Mouse (Mus musculus): Measurements from ENCODE around the gene Rrp9. TPM values are rescaled to one million over a fixed set of nuclear protein-coding genes. Genes with fewer than 3 reads are reported as not detected.
"Not testable (repeated sequence)": the region's sequence is repeated elsewhere in the genome, so short reads cannot be mapped to it uniquely, and the experiment has no call there.

Rrp9 gene
- polyA plus RNA-seq, 1 experiment from 2014 or later = 52.3 TPM

- peaks cover 9% of the 10 kb centered on the region; the same call in 1 of the 2 replicates for H3K27me3 ChIP-seq
- peaks cover 32% of the 10 kb centered on the region for H3K4me1 ChIP-seq
- peak overlapping the region; percentile 66 for H3K9ac ChIP-seq
- H3K4me2 ChIP-seq = peak overlapping the region; percentile 98
- ATAC-seq (ENCODE audit: low FRiP score) = no peak
- 84% methylated on average over 9 of the region's 9 CpGs for WGBS
- H3K36me3 ChIP-seq (replicated peaks) = peaks cover 30% of the 10 kb centered on the region
- H3K4me3 ChIP-seq (replicated peaks) = peak overlapping the region; percentile 73
- no peaks in the 10 kb centered on the region for H3K9me3 ChIP-seq
- no peak overlapping the region for H3K27ac ChIP-seq
Observed at GRCm38 (mm10) chr9:106478101-106478500, 2.3 kb downstream of the Rrp9 start.

GRCm38 (mm10) chr9:106480541-106480940 lies 4.8 kb downstream of the Rrp9 start:
- peaks cover 54% of the 10 kb centered on the region for H3K36me3 ChIP-seq (replicated peaks)
- H3K4me1 ChIP-seq = peaks cover 17% of the 10 kb centered on the region
- no peak for ATAC-seq (ENCODE audit: low FRiP score)
- no peaks in the 10 kb centered on the region for H3K27me3 ChIP-seq
- H3K27ac ChIP-seq = no peak overlapping the region
- WGBS = 94% methylated on average over 7 of the region's 7 CpGs
- no peak overlapping the region for H3K4me2 ChIP-seq
- no peak overlapping the region for H3K4me3 ChIP-seq (replicated peaks)
- no peak overlapping the region for H3K9ac ChIP-seq
- no peaks in the 10 kb centered on the region for H3K9me3 ChIP-seq

- Histone ChIP-seq H3K4me2 (no peak overlapping the region), H3K4me3 (replicated peaks) (no peak overlapping the region), H3K27ac (no peak overlapping the region), H3K36me3 (replicated peaks) (peaks cover 59% of the 10 kb centered on the region), H3K9ac (no peak overlapping the region), H3K9me3 (no peaks in the 10 kb centered on the region), H3K4me1 (peaks cover 16% of the 10 kb centered on the region), H3K27me3 (no peaks in the 10 kb centered on the region)
- WGBS = 94% methylated on average over 15 of the region's 15 CpGs
- no peak for ATAC-seq (ENCODE audit: low FRiP score)
Observed at GRCm38 (mm10) chr9:106481075-106481474, 5.3 kb downstream of the Rrp9 start.

- ATAC-seq (ENCODE audit: low FRiP score) = no peak
- Histone ChIP-seq H3K9me3 (no peaks in the 10 kb centered on the region), H3K9ac (no peak overlapping the region), H3K4me3 (replicated peaks) (no peak overlapping the region), H3K27ac (no peak overlapping the region), H3K4me1 (peaks cover 10% of the 10 kb centered on the region), H3K4me2 (no peak overlapping the region), H3K27me3 (no peaks in the 10 kb centered on the region), H3K36me3 (replicated peaks) (peaks cover 61% of the 10 kb centered on the region)
- 94% methylated on average over 13 of the region's 13 CpGs for WGBS
Observed at GRCm38 (mm10) chr9:106481676-106482075, 5.9 kb downstream of the Rrp9 start.

- Histone ChIP-seq H3K9ac (no peak overlapping the region), H3K9me3 (no peaks in the 10 kb centered on the region), H3K4me1 (peaks cover 7% of the 10 kb centered on the region), H3K27ac (no peak overlapping the region), H3K36me3 (replicated peaks) (peaks cover 61% of the 10 kb centered on the region), H3K27me3 (no peaks in the 10 kb centered on the region), H3K4me2 (no peak overlapping the region), H3K4me3 (replicated peaks) (no peak overlapping the region)
- no peak for ATAC-seq (ENCODE audit: low FRiP score)
- WGBS = 91% methylated on average over 17 of the region's 17 CpGs
Observed at GRCm38 (mm10) chr9:106482578-106483115, 6.9 kb downstream of the Rrp9 start.

GRCm38 (mm10) chr9:106483136-106483535 lies 7.4 kb downstream of the Rrp9 start:
- 96% methylated on average over 10 of the region's 10 CpGs for WGBS
- peaks cover 61% of the 10 kb centered on the region for H3K36me3 ChIP-seq (replicated peaks)

GRCm38 (mm10) chr9:106483606-106484005 lies 7.8 kb downstream of the Rrp9 start:
- Histone ChIP-seq H3K27ac (no peak overlapping the region), H3K4me2 (no peak overlapping the region), H3K4me3 (replicated peaks) (no peak overlapping the region), H3K27me3 (no peaks in the 10 kb centered on the region), H3K9me3 (no peaks in the 10 kb centered on the region), H3K36me3 (replicated peaks) (peaks cover 61% of the 10 kb centered on the region), H3K4me1 (no peaks in the 10 kb centered on the region), H3K9ac (no peak overlapping the region)
- WGBS = 95% methylated on average over 17 of the region's 17 CpGs
- no peak for ATAC-seq (ENCODE audit: low FRiP score)

More at GRCm38 (mm10) chr9:106483136-106483535, 7.4 kb downstream of the Rrp9 start:
- Histone ChIP-seq H3K9me3 (no peaks in the 10 kb centered on the region), H3K4me1 (peaks cover 2% of the 10 kb centered on the region), H3K4me2 (no peak overlapping the region), H3K9ac (no peak overlapping the region), H3K27ac (no peak overlapping the region), H3K27me3 (no peaks in the 10 kb centered on the region), H3K4me3 (replicated peaks) (no peak overlapping the region)
- no peak for ATAC-seq (ENCODE audit: low FRiP score)

- Histone ChIP-seq H3K9ac (no peak overlapping the region), H3K27me3 (no peaks in the 10 kb centered on the region), H3K4me2 (no peak overlapping the region), H3K9me3 (no peaks in the 10 kb centered on the region), H3K27ac (no peak overlapping the region), H3K4me3 (replicated peaks) (no peak overlapping the region), H3K4me1 (no peaks in the 10 kb centered on the region), H3K36me3 (replicated peaks) (peaks cover 58% of the 10 kb centered on the region)
- 82% methylated on average over 10 of the region's 10 CpGs for WGBS
- ATAC-seq (ENCODE audit: low FRiP score) = no peak
Observed at GRCm38 (mm10) chr9:106485076-106485475, 9.3 kb downstream of the Rrp9 start.

- not testable (repeated sequence) for ATAC-seq (ENCODE audit: low FRiP score); H3K4me2 ChIP-seq; H3K27ac ChIP-seq; H3K4me3 ChIP-seq (replicated peaks); H3K9me3 ChIP-seq; H3K27me3 ChIP-seq; H3K4me1 ChIP-seq; H3K9ac ChIP-seq
- peaks cover 36% of the 10 kb centered on the region for H3K36me3 ChIP-seq (replicated peaks)
- WGBS = 96% methylated on average over 6 of the region's 6 CpGs
Observed at GRCm38 (mm10) chr9:106487602-106488001, 11.8 kb downstream of the Rrp9 start.

- WGBS = 92% methylated on average over 6 of the region's 6 CpGs
- Histone ChIP-seq H3K4me1 (no peaks in the 10 kb centered on the region), H3K9ac (no peak within 1 kb of the TSS), H3K4me3 (replicated peaks) (no peak within 1 kb of the TSS), H3K27ac (no peak within 1 kb of the TSS), H3K36me3 (replicated peaks) (no peaks in the 10 kb centered on the region), H3K4me2 (no peak within 1 kb of the TSS), H3K9me3 (no peaks in the 10 kb centered on the region), H3K27me3 (no peaks in the 10 kb centered on the region)
- ATAC-seq (ENCODE audit: low FRiP score) = no peak
Observed at GRCm38 (mm10) chr9:106499667-106500066, 23.9 kb downstream of the Rrp9 start, which contains the start of gene Iqcf1. Gene Iqcf1, plus strand, starts transcription at chr9:106499967.

- no peak overlapping the region for H3K4me2 ChIP-seq
- no peaks in the 10 kb centered on the region for H3K4me1 ChIP-seq
- no peaks in the 10 kb centered on the region for H3K27me3 ChIP-seq
- no peak for ATAC-seq (ENCODE audit: low FRiP score)
- 89% methylated on average over 22 of the region's 22 CpGs for WGBS
- H3K27ac ChIP-seq = no peak overlapping the region
- H3K9me3 ChIP-seq = no peaks in the 10 kb centered on the region
- H3K9ac ChIP-seq = no peak overlapping the region
- H3K4me3 ChIP-seq (replicated peaks) = no peak overlapping the region
- no peaks in the 10 kb centered on the region for H3K36me3 ChIP-seq (replicated peaks)
Observed at GRCm38 (mm10) chr9:106501846-106502245, 26.1 kb downstream of the Rrp9 start.

- no peaks in the 10 kb centered on the region for H3K27me3 ChIP-seq
- no peak overlapping the region for H3K4me3 ChIP-seq (replicated peaks)
- no peak for ATAC-seq (ENCODE audit: low FRiP score)
- WGBS = 75% methylated on average over 6 of the region's 6 CpGs
- no peak overlapping the region for H3K4me2 ChIP-seq
- H3K4me1 ChIP-seq = no peaks in the 10 kb centered on the region
- H3K27ac ChIP-seq = no peak overlapping the region
- H3K9ac ChIP-seq = no peak overlapping the region
- H3K9me3 ChIP-seq = no peaks in the 10 kb centered on the region
- no peaks in the 10 kb centered on the region for H3K36me3 ChIP-seq (replicated peaks)
Observed at GRCm38 (mm10) chr9:106504246-106504645, 28.5 kb downstream of the Rrp9 start.

- Histone ChIP-seq H3K4me3 (replicated peaks) (no peak overlapping the region), H3K4me2 (no peak overlapping the region), H3K36me3 (replicated peaks) (no peaks in the 10 kb centered on the region), H3K27me3 (no peaks in the 10 kb centered on the region), H3K9ac (no peak overlapping the region), H3K9me3 (no peaks in the 10 kb centered on the region), H3K27ac (no peak overlapping the region), H3K4me1 (no peaks in the 10 kb centered on the region)
- WGBS = 93% methylated on average over 10 of the region's 10 CpGs
- no peak for ATAC-seq (ENCODE audit: low FRiP score)
Observed at GRCm38 (mm10) chr9:106509356-106509755, 33.6 kb downstream of the Rrp9 start.
